Mouse (Mus musculus): ENCODE measurements around the gene Qsox2.

Qsox2 gene

DNA sequence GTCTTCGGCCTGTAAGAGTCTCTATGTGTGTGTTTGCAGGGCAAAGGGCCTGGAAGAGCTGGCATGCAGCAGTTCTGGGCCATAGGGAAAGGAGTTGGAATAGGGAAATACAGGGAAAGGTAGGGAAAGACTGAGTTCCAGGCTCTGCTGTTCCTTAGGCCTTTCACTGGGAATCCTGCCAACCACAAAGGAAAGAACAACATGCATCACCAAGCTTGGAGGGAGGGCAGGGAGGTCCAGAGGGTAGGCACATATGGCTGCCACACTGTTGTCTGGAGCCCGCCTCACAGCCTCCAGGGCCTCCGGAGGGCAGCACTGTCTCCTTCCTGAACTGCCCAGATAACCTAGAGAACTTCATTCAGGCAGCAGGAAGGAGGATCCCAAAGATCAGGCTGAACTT is 13.4 kb downstream of the Qsox2 start:
- no peak for DNase-seq (ENCODE audit: low spot score)

DNA sequence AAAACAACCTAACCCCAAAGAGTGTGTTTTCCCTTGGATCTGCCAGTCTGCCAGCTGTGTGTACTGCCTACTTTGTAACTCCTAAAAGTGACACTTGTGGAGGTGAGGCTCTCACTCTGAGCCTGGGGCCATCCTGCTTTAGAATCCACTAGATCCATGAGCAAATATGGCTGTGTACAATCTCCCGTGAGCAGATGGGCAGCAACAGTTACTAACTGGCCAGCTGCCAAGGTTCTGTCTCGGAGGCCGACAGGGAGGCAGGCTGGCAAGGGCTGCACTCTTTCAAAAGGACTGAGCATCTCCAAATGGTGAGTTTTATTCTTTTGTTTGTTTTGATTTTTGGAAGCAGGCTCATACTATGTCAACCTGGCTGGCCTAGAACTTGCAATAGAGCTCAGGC is 22.8 kb downstream of the Qsox2 start:
- no peak for DNase-seq (ENCODE audit: low spot score)

DNA sequence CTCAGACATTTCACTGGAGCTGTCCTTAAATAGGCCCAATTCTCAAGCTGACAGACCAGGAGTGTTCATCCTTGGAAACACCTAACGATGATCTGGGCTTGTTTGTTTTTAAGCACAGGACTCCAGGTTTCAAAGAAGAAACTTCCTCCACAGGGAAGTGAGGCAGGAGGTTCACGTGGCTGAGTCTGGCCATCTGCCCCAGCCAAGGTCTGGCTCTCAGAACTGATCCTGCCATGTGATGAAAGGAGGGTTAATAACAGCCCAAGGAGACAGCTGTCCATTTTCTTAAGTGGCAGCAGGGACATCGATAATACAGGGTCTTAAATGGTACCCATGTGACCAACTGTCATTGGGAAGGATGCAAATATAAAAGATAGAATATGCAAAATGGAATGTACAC is 27.8 kb downstream of the Qsox2 start:
- no peak for DNase-seq (ENCODE audit: low spot score)

DNA sequence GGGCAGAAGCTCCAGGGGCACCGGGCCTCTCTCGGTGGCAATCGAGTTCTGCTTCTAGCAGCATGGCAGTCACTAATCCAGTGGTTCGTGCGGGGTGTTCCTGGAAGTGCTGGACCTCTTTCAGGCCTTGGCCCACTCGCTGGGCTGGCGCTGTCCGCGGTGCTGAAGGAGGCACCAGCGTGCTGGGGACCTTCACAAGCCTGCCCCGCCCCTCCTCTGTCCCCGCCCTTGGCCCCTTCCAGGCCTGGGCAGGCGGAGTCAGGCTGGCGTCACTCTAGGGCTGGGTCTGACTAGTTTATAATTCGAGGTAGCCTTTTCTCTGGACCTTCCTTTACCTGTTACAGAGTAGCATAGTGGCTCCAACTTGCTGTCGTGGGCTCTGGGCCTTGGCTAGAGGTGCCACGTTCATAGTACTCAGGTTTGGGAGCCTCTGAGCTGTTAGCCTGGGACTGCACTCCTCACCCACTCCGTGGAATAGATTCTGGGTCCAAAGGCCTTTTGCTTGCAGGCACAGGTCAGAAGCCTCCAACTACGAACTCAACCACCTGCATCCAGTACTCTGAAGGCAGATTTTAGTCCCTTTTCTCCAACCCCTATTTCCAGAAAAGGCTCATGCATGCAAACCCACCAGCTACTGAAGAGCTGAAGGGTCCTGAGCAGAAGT is 29.1 kb downstream of the Qsox2 start, which contains the start of gene Lhx3:
Gene Lhx3, minus strand, starts transcription at position 164 of the 664 bp plus-strand sequence.
- DNase-seq (ENCODE audit: low spot score): no peak

DNA sequence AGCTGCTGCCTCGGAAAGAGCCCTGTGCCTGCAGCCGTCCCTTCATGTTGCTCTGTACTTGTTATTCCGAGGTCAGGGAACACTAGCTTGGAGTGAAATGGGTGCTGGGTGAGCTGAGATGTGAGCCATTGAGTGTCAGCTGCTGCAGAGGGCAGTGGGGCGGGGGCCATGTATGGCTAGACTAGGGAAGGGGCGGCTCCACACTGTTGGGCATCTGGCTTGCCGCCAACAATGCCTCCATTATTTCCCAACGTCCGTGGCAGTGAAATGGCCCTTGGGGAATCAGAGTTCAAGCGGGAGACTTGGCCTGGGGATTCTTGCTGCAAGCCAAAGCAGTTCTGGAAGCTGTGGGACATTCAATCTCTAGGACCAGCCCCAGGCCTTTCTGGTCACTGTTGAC is 29.8 kb downstream of the Qsox2 start:
- DNase-seq (ENCODE audit: low spot score): no peak

DNA sequence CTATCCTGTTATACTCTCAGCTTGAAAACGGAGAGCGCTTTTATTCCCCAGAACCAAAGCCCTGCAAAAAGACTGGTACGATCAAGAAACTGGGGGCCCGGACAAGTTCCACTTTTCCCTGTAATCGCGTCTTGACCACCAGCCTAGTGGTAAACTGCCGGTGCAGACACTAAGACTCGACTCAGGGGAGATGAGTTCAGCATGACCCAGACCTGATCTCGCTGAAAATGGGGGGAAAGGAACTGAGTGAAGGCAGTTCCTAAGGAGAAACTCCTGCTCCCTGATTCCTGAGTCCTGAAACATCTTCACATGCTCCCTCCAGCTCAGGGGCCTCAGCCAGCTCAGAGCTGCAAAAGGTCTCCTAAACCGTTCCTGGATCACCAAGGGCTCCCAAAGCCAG is 31.6 kb downstream of the Qsox2 start:
- DNase-seq (ENCODE audit: low spot score): no peak

DNA sequence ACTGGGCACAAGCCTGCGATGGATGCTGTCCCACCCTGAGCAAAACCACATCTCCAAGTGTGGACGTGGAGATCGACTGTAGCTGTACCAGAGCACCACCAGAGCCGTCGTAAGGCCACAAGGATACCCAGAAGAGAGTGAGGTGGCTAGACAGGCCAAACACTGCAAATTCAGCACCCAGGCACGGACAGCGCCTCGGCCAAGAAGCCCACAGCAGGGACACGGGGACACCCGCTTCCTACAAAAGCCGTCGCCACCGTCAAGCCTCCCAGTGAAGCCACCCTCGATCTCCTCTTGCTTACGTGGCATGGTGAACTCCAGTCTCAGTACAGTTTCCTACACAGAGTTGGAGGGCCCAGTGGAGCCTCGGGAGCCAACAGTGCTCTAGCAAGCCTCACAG is 32.2 kb downstream of the Qsox2 start:
- no peak for DNase-seq (ENCODE audit: low spot score)

DNA sequence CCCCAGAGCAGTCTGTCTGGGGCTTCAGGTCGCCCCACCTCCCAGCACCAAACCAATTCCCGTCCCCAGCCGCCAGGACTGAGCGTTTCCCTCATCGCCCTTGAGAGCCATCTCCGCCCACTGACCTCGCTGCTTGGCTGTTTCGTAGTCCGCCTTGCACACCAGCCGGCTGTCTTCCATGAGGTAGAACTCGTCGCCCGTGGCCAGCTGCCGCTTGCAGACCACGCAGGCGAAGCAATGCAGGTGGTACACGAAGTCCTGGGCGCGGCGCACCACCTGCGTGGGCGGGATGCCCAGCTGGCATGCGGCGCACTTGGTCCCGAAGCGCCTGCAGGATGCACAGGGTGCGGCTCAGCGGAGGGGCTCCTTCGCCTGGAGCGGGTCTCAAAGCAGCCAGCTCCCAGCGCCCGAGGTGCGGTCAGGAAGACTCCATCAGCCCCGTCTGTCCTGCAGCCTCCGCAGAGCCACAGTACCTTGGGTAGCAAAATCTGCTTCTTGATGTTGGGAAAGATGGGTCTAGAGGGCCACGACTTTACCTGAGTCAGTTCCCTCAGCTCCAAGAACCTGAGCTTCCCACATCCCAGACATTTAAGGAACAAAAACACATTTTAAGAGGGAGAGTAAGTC is 34.4 kb downstream of the Qsox2 start:
- DNase-seq (ENCODE audit: low spot score): no peak

DNA sequence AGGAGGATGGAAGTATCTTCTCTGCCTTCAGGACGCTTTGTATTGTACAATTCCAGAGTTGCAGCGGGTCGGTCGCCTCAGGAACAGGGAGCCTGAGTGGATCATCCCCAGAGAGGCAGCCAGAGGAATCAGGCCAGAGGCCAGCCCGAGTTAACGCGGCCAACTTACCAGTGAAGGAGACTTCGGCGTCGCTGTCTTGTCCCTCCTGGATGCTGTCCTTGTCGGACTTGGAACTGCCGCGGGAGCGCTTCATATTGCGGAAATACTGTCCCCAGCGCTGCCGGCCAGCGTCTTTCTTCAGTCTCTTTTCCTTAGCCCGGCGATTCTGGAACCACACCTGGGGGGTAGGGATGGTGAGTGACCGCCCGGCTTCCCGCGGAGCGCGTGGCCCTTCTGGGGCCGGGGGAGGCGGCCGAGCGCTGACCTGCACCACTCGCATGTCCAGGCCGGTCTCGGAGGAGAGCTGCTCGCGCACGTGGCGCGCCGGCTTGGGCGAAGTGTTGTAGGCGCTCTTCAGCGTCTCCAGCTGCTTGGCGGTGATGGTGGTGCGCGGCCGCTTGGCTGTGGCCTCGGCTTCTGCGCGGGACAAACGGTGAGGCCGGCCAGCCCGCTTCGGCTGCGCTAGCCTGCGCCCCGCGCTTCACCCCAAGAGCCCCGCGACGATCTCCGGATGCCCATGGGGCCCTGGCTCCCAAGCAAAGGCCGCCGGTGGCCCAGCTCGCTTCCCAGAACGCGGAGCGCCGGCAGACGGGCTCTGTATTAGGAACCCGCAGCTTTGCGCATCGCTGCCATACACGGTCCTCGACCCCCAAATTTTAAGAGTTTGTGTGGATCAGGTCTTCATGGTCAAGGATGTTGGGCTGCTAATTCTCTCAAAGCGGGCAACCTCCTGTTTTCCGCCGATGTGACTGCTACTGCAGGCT is 35.1 kb downstream of the Qsox2 start:
- DNase-seq (ENCODE audit: low spot score): no peak

DNA sequence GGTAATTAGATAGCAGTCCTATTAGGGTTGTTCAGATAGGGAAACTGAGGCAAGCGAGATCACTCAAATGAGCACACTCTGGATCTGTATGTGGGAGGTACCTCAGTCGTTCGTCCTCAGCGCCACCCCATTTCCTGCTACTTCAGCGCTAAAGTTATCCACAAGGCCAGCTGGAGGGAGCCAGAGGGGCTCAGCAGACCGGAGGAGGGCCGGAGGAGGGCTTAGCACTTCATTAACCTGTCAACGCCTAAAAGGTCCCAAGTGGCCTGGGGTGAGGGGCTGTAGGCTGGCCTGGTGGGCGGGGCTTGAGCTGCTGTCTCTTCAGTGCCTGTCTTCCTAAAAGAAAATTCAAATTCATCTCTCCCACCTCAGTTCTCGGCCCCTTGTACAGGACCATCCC is 38.8 kb downstream of the Qsox2 start:
- DNase-seq (ENCODE audit: low spot score): no peak

DNA sequence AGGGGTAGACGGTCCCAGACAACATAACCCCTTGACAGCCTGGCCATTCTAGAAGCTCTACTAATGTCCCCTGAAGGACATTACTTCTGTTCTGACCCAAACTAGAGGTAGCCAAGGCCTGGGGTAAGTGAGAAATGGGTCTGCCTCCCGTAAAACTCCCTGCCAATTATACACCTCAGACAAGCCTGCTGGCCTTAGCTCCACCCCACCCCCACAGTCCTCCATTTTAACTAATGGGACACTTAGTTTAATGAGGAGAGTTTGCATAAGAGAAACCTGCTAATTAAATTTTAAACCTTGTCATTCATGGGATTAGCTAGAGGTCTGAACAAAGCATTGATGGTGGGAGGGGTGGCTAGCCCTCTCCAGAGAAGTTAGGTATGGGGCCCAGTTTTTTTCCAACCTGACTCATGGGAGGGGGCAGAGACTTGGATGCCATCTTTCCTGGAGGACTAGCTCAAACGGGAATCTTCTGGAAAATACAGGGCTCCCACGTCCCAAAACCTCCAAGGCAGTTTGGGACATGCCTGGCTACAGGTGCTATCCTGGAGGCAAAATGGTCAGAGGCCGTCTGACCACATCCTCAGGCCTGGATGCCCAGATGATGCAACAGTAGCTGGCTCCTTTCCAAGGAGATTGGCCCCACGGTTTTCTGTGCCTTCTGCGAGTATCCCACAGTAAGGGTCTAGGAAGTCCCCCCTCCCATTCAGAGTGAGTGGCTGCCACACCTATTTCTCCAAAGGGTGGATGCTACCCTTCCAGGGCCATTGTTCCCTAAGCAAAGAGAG is 42.6 kb downstream of the Qsox2 start:
- DNase-seq (ENCODE audit: low spot score): no peak

DNA sequence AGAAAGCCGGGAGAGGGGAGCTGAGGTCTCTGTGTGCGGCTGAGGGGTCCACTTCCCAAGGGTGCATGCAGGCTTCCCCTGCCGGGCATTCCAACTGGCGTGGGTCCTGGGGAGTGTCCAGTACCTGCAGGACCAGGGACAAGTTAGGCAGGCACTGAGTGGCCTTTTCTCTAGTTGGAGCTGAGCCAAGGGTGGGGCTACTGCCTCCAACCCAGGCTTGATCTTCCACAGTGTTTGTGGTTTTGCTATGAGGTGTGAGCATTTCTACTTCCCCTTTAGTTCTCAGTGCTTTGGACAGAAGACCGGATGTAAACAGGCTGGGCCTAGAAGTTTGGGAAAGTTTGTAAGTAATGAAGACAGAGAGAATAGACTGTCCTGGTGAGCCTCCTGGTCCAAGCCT is 48.8 kb downstream of the Qsox2 start:
- no peak for DNase-seq (ENCODE audit: low spot score)

DNA sequence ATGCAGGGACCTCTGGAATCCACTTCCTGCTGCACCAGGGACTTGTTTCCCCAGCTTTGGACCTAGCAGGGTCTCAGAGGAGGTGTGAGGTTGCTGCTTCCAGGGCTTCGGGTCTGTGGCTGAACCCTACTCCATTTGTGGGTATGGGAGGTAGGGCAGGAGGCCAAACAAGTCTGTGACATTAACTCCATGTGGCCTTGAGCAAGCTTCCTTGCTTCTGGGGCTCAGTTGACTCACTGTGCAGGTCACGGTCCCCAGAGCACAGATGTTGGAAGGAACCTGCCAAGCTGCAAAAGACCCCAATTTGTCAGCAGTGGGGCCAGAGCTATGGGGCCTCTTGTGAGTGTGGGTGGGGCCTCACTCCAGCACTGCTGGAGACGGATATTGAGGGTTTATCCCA is 53.0 kb downstream of the Qsox2 start:
- DNase-seq (ENCODE audit: low spot score): no peak

DNA sequence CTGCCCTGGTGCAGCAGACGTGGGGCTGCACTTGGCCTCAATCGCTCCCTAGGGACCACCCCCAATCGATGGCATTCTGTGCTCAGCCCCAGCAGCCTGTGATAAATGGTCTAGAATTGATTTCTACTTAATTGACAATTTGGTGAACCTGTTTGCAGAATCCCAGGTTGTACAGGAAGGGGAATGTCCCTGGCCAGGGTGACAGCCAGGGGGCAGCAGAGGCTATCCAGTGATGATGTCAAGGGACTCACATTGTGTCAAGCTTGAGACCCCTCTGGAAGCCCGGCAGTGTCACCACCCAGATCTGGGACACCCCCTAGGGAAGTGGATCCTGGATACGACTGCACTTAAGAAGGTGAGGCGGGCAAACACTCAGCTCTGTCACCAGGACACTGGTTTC is 54.7 kb downstream of the Qsox2 start:
- no peak for DNase-seq (ENCODE audit: low spot score)

DNA sequence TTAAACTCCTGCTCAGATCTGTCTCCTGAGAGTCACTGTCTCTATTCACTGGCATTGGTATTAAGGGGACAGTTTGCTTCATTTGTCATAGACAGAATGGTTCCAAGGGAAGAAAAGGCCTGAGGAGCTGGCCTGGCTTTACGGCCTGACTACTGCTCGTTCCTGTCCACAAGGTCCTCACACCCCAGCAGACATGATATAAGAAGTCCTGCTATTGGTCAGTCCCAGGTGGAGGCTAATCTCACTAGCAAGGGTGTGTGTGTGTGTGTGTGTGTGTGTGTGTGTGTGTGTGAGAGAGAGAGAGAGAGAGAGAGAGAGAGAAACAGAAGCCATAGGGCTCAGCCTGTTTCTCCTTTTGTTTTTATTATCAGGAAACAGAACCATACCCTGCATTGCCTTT is 60.1 kb downstream of the Qsox2 start:
- no peak for DNase-seq (ENCODE audit: low spot score)

DNA sequence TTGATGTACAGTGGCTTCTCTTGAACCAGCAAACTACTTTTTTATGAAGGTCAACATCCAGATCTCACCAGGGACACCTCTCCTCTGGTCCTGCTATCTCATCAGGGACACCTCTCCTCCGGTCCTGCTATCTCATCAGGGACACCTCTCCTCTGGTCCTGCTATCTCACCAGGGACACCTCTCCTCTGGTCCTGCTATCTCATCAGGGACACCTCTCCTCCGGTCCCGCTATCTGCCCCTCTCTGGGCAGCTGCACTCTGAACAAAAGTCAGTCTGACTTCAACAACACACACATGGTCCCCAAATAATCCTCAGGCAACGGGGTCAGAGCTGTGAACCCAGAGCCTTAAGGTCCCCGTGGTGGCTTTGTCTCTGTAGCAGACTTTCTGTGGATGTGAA is 60.6 kb downstream of the Qsox2 start:
- DNase-seq (ENCODE audit: low spot score): no peak

DNA sequence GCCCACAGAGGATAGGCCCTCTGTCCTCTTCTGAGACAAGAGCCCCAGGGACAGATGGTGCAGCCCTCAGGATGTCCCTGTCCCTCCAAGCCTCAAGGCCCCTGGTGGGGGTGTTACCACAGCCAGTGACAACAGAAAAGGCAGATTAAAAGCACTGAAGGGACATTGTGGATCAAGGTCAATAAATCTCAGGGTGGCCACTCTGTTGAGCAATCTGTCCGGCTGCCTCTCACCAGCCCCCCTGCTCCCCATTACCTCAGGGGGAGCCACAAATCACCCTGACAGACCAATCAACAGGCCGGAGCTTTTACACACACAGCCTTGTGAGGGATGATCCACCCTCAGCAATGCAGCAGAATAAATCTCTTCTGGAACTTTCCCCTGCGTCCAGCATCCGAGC is 62.1 kb downstream of the Qsox2 start:
- DNase-seq (ENCODE audit: low spot score): no peak

DNA sequence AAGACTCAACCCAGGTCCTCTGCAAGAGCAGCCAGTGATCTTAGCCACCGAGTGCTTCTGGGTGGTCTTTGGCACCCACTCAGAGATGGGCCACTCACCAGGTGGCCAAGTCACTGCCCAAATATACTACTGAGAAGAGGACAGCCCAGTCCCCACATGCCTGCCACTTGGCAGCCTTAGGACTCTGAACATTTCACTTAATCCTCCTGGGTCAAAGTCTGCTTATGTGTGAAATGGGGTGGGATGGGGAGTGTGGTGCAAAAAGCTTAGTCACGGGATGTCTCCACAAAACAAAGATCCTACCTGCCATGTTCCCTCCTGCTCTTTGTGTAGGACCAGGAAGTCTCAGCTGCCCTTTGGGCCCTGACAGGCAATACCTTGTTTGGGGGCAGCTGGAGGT is 65.2 kb downstream of the Qsox2 start:
- no peak for DNase-seq (ENCODE audit: low spot score)

DNA sequence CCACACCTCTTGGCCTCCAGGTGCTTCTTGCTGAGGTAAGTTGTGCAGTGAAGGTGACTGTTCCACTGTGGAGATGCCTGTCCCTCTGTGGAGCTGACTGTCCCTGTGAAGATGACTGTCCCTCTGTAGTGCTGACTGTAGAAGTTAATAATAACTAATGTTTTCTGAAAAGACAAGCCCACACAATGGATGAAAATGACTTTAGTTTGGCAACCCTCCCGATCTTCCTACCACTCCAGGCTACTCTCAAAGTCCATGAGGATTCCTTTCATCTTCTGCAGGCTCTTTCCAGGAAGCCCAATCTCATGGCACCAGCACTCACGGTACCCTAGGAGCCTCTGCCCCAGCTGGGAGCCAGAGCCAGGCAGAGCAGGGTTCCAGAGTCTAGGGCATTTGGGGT is 66.9 kb downstream of the Qsox2 start:
- DNase-seq (ENCODE audit: low spot score): no peak

DNA sequence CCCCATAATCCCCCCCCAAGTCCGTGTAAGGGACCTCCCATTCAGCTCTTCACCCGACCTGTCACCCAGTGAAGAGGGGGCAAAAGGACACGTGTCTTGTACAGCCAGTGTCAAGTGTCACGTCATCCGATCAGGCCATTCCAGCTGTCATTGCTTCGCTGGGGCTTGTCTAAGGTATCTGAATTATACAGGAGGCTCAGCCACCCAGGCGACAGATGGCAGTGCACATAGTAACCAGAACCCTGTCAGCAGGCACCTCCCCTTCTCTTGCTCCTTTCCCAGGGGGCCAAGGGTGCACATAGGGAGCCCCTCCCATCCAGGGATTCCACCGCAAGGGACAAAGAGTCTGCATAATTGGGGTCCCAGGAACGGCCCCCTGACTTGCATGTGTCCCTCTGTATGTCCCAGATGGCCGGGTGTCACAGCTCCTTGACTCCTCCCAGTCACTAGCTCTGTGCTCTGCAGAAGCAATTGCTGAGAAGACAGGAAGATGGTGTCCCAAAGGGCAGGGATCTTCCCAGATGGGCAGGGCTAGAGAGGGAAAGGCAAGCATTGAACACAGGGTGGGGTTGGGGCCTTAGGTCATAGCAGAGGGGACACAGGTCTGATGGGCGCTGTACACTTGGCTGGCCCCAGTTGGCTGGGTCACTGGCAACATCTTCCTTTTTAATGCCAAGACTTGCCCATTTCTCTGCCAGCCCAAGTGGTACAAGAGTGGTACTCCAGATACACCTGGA is 68.3 kb downstream of the Qsox2 start:
- no peak for DNase-seq (ENCODE audit: low spot score)

DNA sequence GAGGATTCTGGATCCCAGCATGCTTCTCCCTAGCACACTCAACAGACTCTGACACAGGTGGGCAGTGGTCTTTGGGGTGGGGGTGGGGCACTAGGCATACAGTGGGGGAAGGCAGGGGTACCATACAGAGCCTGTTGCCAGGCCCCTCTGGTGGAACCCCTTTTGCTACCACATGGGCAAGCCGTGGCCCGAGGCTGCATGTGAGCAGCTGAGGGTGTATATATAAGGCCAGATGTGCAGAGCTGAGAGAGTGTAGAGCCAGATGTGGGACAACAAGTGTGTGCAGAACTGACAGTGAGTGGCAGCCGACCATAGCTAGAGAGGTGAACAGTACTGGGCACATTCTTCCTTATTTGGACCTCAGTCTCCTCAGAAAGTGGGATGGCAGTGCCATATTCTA is 70.4 kb downstream of the Qsox2 start:
- DNase-seq (ENCODE audit: low spot score): no peak
